Mouse (Mus musculus): ENCODE measurements around the gene Zfp39.

DNA sequence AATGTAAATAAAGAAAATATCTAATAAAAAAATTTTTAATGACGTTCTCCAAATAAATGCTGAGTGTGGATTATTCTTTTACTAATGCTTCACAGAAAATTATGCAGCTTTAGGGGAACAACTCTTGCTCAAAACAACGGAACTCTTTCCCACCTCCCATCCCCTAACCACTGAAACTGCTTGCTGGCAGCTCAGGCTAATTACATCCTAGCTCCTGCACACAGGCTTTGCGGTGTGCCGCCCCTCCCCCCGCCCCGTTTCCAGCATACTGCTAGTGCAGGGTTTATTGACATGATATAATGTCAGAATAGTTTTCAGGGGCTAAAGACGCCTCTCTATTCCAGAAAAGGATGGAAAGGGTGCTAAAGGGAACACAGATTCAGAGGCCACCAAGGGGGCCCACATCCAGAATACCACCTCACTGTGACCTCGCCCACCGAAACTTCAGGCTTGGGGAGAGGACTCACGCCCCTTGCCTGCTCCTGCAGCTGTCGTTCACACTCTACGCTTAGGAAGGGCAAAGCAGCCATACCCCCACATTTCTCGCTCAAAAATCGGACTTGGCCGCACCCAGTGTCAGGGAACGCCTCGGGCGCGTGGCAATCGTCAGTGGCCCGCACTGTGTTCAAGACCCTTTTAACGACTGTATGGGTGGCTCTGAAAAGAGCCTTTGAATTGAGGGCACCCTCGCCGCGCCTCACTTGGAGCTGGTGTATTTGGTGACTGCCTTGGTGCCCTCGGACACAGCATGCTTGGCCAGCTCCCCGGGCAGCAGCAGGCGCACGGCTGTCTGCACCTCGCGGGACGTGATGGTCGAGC is 49.5 kb upstream of the Zfp39 start:
- TF ChIP-seq GATA1 (IDR thresholded peaks at IDR 0.05; ENCODE audit: low read length) (no peak), TAL1 (IDR thresholded peaks at IDR 0.05; ENCODE audit: low read length) (no peak)

All from erythroblast, embryonic 14.5 days (primary cell).